Mouse (Mus musculus) spleen, postnatal 36 days (tissue): ENCODE results near the gene Ppp1r14d.

ENCODE experiments used
- DNase-seq, 2 experiments: peaks; one replicate each; pipeline ENCODE4 v3.0.0; 2022; ENCODE audit warnings: low spot score in 2 of 2, mixed read lengths in 1 of 2

Gene Ppp1r14d

DNA sequence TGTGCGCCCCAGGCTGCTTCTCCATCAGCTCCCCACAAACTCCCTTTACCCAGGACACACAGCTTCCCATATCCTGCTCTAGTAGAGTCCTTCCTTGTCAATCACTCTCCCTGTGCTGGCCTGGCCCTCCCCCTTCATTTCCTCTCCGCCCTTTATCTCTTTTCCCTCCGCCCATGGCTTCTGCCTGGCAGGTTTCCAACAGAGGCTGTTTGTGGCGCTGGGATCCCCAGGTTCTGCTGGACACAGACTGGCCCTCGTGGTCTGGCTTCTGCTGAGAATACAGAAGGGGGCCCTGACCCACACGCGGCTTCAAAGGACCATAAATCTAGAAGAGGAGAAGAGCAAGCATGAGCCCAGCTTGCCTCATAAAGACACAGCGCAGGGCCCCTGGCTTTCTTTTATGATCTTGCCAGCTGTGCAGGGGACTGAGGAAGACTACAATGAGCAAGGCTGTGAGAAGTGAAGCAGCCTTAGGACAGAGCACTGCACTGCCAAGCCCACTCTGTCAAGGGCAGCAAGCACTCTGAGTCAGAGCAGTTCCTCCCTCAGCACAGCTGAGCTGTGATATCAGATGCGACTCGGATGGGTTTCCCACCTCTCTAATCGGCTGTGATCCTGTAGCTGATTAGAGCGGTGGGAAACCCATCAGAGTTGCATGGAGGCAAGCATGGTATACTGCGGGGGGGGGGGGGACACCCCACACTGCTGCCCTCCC, 56.7 kb downstream of the Ppp1r14d start:
- peak; percentile 24 to 46 for DNase-seq

DNA sequence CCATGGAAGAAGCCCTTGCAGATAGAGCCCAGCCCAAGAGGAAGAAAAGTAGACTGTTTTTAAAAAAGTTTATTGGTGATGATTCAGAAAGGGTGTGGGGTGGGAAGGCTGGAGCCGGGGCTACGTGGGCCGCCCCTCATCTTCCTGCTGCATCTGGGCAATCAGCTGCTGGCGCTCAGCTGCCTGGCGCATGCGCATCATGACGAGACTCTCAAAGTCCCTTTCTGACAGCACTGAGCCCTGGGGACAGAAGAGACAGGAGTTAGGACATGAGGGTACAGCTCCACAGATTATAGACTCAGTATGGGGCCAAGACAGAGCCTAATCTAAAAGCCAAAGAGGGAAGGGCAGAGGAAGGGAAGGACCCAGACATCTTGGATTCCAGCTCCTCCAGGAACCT, 57.3 kb downstream of the Ppp1r14d start:
- DNase-seq = no peak

DNA sequence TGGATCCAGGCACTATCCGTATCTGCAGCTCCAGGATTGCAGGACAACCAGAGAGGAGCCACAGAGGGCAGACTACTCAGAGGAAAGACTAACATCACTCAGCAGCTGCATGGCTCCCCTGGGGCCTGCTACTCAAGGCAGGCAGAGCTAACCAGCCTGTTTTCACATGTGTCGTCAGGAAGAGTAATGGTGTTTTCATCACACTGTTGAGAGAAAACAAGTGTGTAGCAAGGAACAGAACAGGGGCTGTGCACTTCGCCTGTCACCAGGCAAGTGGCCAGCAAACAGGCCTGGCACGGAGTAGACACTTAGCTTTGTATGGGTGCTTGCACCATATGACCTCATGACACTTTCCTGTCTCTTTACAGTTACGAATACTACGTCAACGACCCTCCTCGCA, 58.1 kb downstream of the Ppp1r14d start:
- no peak for DNase-seq

DNA sequence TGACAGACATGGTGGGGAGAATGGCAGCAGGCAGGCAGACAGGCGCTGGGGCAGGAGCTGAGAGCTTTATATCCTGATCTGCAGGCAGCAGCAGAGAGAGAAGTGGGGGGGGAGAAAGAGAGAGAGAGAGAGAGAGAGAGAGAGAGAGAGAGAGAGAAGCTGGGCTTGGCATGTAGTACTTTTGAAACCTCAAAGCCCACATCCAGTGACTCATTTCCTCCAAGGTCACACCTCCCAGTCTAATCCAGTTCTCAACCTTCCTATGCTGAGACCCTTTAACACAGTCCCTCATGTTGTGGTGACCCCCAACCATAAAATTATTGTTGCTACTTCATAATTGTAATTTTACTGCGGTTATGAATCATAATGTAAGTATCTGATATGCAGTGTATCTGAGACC, 59.4 kb downstream of the Ppp1r14d start:
- no peak for DNase-seq
